Comparison of ENCODE assay signal across 13 mouse cellular contexts in genomic region chr6:55174741-55175181, GRCm38 (mm10). TPM values are rescaled to one million over a fixed set of nuclear protein-coding genes. Genes with fewer than 3 reads are reported as not detected.
A peak's percentile ranks its signal among the peaks of the same experiment; 100 is the strongest.
DNase-seq lines count a peak whose midpoint lies in the region; ATAC-seq and TF ChIP-seq lines count a peak whose summit lies in the region.
"Had no signal": no experiment of that assay in that cellular context is flagged by ENCODE, and none has a peak within 500 bp of the region (broad histone marks: within the 10 kb centered on the region; RNA-seq: fewer than 3 reads in every experiment).

TSS of gene Inmt (minus strand) at chr6:55175043.

- TF ChIP-seq POLR2A in thymus, adult 2 months (IDR thresholded peaks at IDR 0.05; ENCODE audit: control insufficient read depth, extremely low read depth, insufficient read depth, low read length, poor library complexity) = no peak
- no peak for TF ChIP-seq POLR2A in olfactory bulb, adult 2 months (IDR thresholded peaks at IDR 0.05; ENCODE audit: insufficient read depth, low read depth, low read length)

- no peak for TF ChIP-seq CTCF in thymus, adult 2 months (IDR thresholded peaks at IDR 0.05; ENCODE audit: borderline replicate concordance, control insufficient read depth, extremely low read depth, insufficient read depth, low read length, poor library complexity)
- no peak for TF ChIP-seq CTCF in olfactory bulb, adult 2 months (IDR thresholded peaks at IDR 0.05; ENCODE audit: insufficient read depth, low read depth, low read length)

- WGBS in heart, embryonic 12.5 days = 67% methylated on average over 1 of the region's 1 CpGs
- 70% methylated on average over 1 of the region's 1 CpGs for WGBS in thymus, adult 2 months
- 53% methylated on average over 1 of the region's 1 CpGs for WGBS in kidney, embryonic 15.5 days
- 92% methylated on average over 1 of the region's 1 CpGs for WGBS in olfactory bulb, adult 2 months

- ATAC-seq in heart, embryonic 12.5 days (ENCODE audit: insufficient number of reproducible peaks, low FRiP score) = no peak
- peak; percentile 30; the same call in 1 of the 2 replicates for ATAC-seq in kidney, embryonic 15.5 days (replicated peaks; ENCODE audit: low FRiP score)
- ATAC-seq: CD4-positive, CD25-positive, alpha-beta regulatory T cell, adult 4 months had no signal

- H3K27me3 ChIP-seq in heart, embryonic 12.5 days (replicated peaks) = no peaks in the 10 kb centered on the region
- H3K27me3 ChIP-seq in thymus, adult 2 months (ENCODE audit: control insufficient read depth, insufficient read depth, low read length) = no peaks in the 10 kb centered on the region
- no peaks in the 10 kb centered on the region for H3K27me3 ChIP-seq in kidney, embryonic 15.5 days
- H3K27me3 ChIP-seq: limb, embryonic 15.5 days; stomach, embryonic 15.5 days had no signal

- no peaks in the 10 kb centered on the region for H3K36me3 ChIP-seq in heart, embryonic 12.5 days
- no peaks in the 10 kb centered on the region for H3K36me3 ChIP-seq in thymus, adult 2 months (ENCODE audit: control insufficient read depth, insufficient read depth, low read length)
- no peaks in the 10 kb centered on the region for H3K36me3 ChIP-seq in kidney, embryonic 15.5 days
- H3K36me3 ChIP-seq: limb, embryonic 15.5 days; stomach, embryonic 15.5 days had no signal

- H3K9ac ChIP-seq in heart, embryonic 12.5 days = no peak within 1 kb of the TSS
- H3K9ac ChIP-seq in kidney, embryonic 15.5 days = no peak within 1 kb of the TSS
- H3K9ac ChIP-seq: limb, embryonic 15.5 days; stomach, embryonic 15.5 days had no signal

- no peak within 1 kb of the TSS for H3K27ac ChIP-seq in heart, embryonic 12.5 days (ENCODE audit: poor library complexity, severe bottlenecking)
- H3K27ac ChIP-seq in thymus, adult 2 months (ENCODE audit: control insufficient read depth, insufficient read depth, low read length) = no peak within 1 kb of the TSS
- H3K27ac ChIP-seq in kidney, embryonic 15.5 days = peak within 1 kb of the TSS; percentile 68
- no peak within 1 kb of the TSS for H3K27ac ChIP-seq in olfactory bulb, adult 2 months (ENCODE audit: insufficient read depth, low read depth, low read length)
- H3K27ac ChIP-seq: limb, embryonic 15.5 days; stomach, embryonic 15.5 days had no signal

- no peak within 1 kb of the TSS for H3K4me2 ChIP-seq in heart, embryonic 12.5 days
- no peak within 1 kb of the TSS for H3K4me2 ChIP-seq in kidney, embryonic 15.5 days
- H3K4me2 ChIP-seq: limb, embryonic 15.5 days; stomach, embryonic 15.5 days had no signal

- DNase-seq in heart, adult 11 months = peak; percentile 96
- DNase-seq in thymus, adult 2 months = no peak
- no peak for DNase-seq in thymus, adult 18-20 months
- no peak for DNase-seq in cerebellum, adult 11-12 months
- no peak for DNase-seq in right cerebral cortex, postnatal 36 days (ENCODE audit: low spot score in 2 of 2)
- DNase-seq: cerebellum, adult 8-10 months; right cerebral cortex, postnatal 14 days had no signal

- H3K9me3 ChIP-seq in heart, embryonic 12.5 days (replicated peaks) = no peaks in the 10 kb centered on the region
- H3K9me3 ChIP-seq in kidney, embryonic 15.5 days (replicated peaks) = no peaks in the 10 kb centered on the region
- H3K9me3 ChIP-seq: limb, embryonic 15.5 days; stomach, embryonic 15.5 days had no signal

- H3K4me3 ChIP-seq in heart, embryonic 12.5 days = no peak within 1 kb of the TSS
- no peak within 1 kb of the TSS for H3K4me3 ChIP-seq in thymus, adult 2 months (ENCODE audit: control insufficient read depth, insufficient read depth, low read length)
- H3K4me3 ChIP-seq in kidney, embryonic 15.5 days (replicated peaks) = no peak within 1 kb of the TSS
- no peak within 1 kb of the TSS for H3K4me3 ChIP-seq in olfactory bulb, adult 2 months (ENCODE audit: insufficient read depth, low read depth, low read length)
- H3K4me3 ChIP-seq: limb, embryonic 15.5 days; stomach, embryonic 15.5 days had no signal

- H3K4me1 ChIP-seq in heart, embryonic 12.5 days (replicated peaks) = 0 out of 2 replicates have a peak, but pooled peaks cover 5% of the 10 kb centered on the region
- H3K4me1 ChIP-seq in thymus, adult 2 months (replicated peaks; ENCODE audit: control insufficient read depth, insufficient read depth, low read length) = no peaks in the 10 kb centered on the region
- H3K4me1 ChIP-seq in kidney, embryonic 15.5 days = peaks cover 40% of the 10 kb centered on the region
- no peaks in the 10 kb centered on the region for H3K4me1 ChIP-seq in olfactory bulb, adult 2 months (ENCODE audit: control insufficient read depth, insufficient read depth, low read length)
- H3K4me1 ChIP-seq: limb, embryonic 15.5 days; stomach, embryonic 15.5 days had no signal

RNA-seq across cellular contexts. Expression of gene Inmt, which starts in this region (rescaled TPM):
- polyA plus RNA-seq in heart, embryonic 12.5 days (2016; fragmentation: Nextera tagmentation; extraction: Ambion mirVana) = 0.23 TPM in 1 of 2 replicates, not detected in the other
- 3.3 and 20.8 TPM in 2 replicates for polyA plus RNA-seq in thymus, adult 2 months (2012; rRNA removed)
- polyA plus RNA-seq in kidney, embryonic 15.5 days (2015; fragmentation: Nextera tagmentation; extraction: Ambion mirVana) = 5.9 and 6.1 TPM in 2 replicates
- polyA plus RNA-seq in olfactory bulb, adult 2 months (2012; ENCODE audit: insufficient read depth, insufficient read length, low replicate concordance, missing spikeins) = not detected in 2 replicates
- polyA plus RNA-seq: CD4-positive, CD25-positive, alpha-beta regulatory T cell, adult 4 months had no signal
